Mouse (Mus musculus) brain, embryonic 14.5 days (tissue): Measurements from ENCODE around the gene Fhad1.

Experiments
- CTCF ChIP-seq: fragments of 200-500 bp; IDR thresholded peaks from 2 replicates; pipeline ENCODE4 v1.5.1; 2012; ENCODE audit warnings: inconsistent platforms, mild to moderate bottlenecking, moderate library complexity, borderline replicate concordance; ENCODE audit not compliant: insufficient read depth, insufficient read length; ENCODE audit errors: extremely low read depth
- POLR2A ChIP-seq: fragments of 200-500 bp; IDR thresholded peaks from 2 replicates; pipeline ENCODE4 v1.6.1; 2012; ENCODE audit warnings: mild to moderate bottlenecking, inconsistent platforms, borderline replicate concordance; ENCODE audit not compliant: poor library complexity, insufficient read depth, insufficient read length, severe bottlenecking; ENCODE audit errors: extremely low read depth

DNA sequence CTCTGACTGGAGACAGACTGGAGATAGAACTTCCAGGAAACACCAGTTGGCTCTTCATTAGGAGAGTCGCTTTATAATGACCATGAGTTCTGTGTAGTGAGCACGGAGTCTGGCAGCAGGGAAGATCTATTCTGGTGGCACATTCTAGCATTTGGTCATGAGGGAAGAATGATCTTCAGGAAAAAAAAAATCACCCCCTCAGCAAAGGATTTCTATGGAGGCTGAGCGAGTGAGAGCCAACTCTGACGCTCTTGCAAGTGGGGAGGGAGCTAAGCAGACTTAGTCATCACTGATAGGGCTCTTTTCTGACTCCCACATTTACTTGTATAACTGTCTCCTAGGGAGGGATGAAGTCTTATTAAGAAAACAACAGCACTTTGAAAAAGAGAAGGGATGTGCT is 135.8 kb downstream of the Fhad1 start:
- TF ChIP-seq CTCF, result no peak
- TF ChIP-seq POLR2A, result no peak
